Mouse (Mus musculus) adrenal gland, adult (tissue): ENCODE results near the gene Gm39566.

Experiments used
- DNase-seq, 2 experiments: peaks; one replicate each; pipeline ENCODE4 v3.0.0; 2022 to 2023; ENCODE audit warnings: low spot score in 1 of 2; ENCODE audit not compliant: inconsistent age in 2 of 2

Gene Gm39566

GRCm38 (mm10) chr11:69835326-69835965 is 20.3 kb upstream of the Gm39566 start:
- no peak for DNase-seq

GRCm38 (mm10) chr11:69834001-69834549 is 19.0 kb upstream of the Gm39566 start:
- peak; percentile 52 to 69 for DNase-seq

DNA sequence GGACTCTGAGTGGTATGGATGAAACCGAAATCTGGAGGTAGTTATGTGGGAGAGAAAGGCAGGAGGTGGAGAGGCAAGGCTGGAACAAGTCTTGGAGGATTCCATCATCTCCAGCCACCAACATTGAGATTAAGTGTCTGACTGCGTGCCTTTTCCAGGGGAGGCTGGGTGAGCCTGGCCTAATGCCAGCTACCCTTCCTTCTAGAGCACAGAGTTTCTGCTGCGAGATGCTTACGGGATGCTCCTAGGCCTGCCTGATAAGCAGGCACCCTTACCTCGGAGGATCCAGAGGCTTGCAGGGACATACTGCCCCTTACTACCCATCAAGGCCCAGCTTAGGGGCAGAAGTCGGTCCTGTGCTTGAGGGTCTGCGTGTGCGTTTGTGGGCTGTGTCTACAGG is 18.5 kb upstream of the Gm39566 start:
- DNase-seq, result no peak

GRCm38 (mm10) chr11:69828832-69829231 is 13.7 kb upstream of the Gm39566 start:
- no peak for DNase-seq

GRCm38 (mm10) chr11:69823456-69823855 is 8.4 kb upstream of the Gm39566 start:
- DNase-seq, result no peak

DNA sequence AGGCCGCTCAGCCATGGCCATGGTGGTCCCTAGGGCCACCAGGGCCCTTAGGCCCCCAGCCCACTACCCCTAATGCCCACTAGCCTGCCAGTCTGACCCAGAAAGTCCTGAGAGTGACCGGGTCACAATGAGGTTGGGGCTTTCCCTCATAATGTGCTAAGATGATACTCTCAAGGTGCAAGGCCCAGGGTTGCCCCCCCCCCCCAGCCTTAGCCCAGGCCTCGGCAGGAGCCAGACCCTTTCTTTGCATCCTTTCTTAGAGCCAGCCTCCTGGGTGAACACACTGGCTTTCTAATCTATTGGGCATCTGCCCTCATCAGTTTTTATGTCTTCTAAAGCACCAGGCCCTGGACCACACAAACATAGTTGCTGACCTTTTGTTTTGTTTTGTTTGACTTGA is 7.0 kb upstream of the Gm39566 start, which contains the start of gene Spem1:
Gene Spem1, minus strand, starts transcription at position 101 of the 400 bp plus-strand sequence.
- no peak for DNase-seq

- no peak for DNase-seq
Observed at GRCm38 (mm10) chr11:69818871-69819270, 3.8 kb upstream of the Gm39566 start.

GRCm38 (mm10) chr11:69818365-69818764 is 3.3 kb upstream of the Gm39566 start, which contains the start of gene Spem2:
TSS of gene Spem2 (minus strand) at chr11:69818465.
- no peak for DNase-seq

- DNase-seq, result no peak
Observed at GRCm38 (mm10) chr11:69816520-69816919, 1.4 kb upstream of the Gm39566 start.

GRCm38 (mm10) chr11:69810280-69810679 is 4.8 kb downstream of the Gm39566 start:
- DNase-seq, result no peak

GRCm38 (mm10) chr11:69807641-69808040 is 7.5 kb downstream of the Gm39566 start:
- DNase-seq, result no peak

- DNase-seq, result no peak
Observed at GRCm38 (mm10) chr11:69806378-69806777, 8.7 kb downstream of the Gm39566 start.

DNA sequence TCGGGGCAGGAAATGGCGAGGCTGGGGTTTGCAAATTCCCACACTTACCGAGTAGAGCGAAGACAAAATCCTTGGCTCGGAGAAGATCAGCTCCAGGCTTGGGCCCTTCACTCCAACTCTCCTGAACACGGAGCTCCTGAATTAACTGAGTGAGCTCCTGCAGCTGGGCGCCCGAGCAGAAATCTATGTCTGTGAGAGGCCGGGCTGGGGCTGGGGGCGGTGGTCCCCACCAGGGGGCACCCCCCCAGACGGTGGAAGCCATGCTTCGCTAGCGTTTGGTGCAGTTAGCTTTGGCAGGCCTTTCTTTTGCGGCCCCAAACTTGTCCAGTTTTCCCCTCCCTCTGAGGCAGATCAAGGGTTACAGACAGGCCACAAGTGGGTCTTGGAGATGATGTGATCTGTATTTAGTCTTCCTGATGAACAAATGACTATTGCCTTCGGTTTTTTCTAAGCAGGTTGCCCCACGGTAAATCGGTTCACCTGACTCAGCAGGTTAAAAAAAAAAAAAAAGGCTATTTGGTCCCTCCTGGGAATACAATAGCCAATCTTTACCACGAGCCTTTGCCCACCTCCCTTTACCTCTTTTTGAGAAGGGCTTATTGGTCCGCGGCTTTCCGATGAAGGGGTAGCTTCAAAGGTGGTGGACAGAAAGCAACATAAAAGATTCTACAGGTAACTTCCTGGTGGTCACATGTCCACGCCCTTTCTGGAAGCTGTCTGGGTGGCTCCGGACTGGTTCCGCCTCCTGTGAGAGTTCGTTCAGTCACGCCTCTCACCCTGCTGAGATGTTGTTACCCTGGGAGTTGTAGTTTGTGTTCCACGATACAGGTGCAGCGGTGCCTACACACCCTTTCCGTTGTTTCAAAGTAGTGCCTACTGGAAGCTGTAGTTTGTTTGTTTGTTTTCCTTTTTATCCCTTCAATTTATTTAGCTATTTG is 9.9 kb downstream of the Gm39566 start, which contains the start of gene Tmem102:
Gene Tmem102, minus strand, starts transcription at position 653 of the 938 bp plus-strand sequence.
- no peak for DNase-seq

DNA sequence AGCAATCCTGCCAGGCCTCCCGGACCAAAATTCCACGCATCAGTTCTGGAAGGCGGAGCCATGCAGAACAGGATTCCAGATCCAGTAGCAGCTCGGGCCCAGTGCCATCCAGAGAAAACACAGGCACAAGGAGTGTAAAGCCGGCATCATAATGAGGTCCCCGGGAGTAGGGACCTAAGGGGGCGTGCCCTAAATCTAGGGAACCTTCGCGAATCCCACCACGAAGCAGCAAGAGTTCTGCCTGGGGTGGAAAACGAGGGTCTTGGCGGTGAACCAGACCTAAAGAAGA is 10.5 kb downstream of the Gm39566 start:
- DNase-seq, result peak; percentile 63 to 68

- peak; percentile 89 to 93 for DNase-seq
Observed at GRCm38 (mm10) chr11:69803786-69804651, 11.1 kb downstream of the Gm39566 start.

DNA sequence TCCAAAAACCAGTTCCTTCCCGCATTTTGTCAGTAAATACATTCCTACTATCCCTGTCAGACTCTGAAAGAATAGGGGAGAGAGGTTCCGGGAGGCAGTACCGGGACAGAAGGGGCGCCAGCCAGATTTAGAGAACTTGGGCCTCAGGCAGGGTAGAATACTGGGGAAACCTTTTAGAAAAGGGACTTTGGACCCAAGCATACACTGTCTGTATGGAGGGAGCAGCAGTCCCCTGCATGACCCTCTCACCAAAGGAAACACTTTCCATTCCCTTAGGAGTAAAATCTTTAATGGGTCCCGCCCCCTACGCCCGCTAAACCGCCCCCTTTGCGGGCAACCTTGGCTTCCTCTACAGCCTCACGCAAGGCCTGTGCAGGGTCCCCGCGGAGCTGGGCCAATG is 11.8 kb downstream of the Gm39566 start:
- DNase-seq, result no peak

DNA sequence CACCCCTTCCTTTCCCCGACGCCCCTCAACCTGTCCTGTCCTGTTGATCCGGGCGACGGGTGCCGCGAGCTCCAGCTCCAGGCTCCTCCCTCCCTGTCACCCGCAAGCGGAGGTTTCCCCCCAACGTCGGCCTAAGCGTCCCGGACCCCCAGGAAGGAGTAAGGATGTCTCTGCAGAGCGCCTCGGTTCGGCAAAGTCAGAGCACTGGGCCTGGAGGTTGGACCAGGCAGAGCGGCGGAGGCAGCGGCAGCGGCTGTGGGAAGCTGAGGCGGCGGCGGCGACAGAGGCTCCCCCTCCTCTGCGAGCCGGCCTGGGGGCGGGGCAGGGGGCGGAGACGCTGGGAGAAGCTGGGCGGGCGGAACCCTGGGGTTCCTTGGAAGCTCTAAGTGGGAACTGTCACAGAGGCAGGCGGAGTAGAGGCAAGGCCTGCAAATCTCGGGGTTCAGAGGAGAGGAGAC is 12.4 kb downstream of the Gm39566 start:
- peak; percentile 93 to 96 for DNase-seq

- DNase-seq, result peak in 1 of 2 experiments; percentile 50
Observed at GRCm38 (mm10) chr11:69801379-69801977, 13.6 kb downstream of the Gm39566 start, which contains the start of gene Fgf11. TSS of gene Fgf11 (minus strand) at chr11:69801857.

GRCm38 (mm10) chr11:69800392-69801197 is 14.5 kb downstream of the Gm39566 start:
- DNase-seq, result peak; percentile 77 to 78

DNA sequence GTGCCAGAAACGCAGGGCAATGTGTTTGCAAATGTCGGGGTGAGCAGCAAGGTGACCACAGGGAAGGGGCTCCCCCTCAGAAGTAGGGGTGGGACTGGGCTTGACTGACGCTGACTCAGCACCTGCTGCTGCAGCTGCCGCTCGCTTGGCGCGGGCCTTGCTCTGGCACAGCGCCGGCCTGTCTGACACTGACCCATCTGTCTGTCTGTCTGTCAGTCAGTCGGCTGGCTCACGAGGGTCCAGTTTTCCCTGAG is 15.0 kb downstream of the Gm39566 start:
- peak; percentile 61 to 62 for DNase-seq
